Mouse (Mus musculus) limb, embryonic 15.5 days (tissue): ENCODE measurements around the gene Vkorc1l1. TPM values are rescaled to one million over a fixed set of nuclear protein-coding genes. Genes with fewer than 3 reads are reported as not detected.

Experiments
- ATAC-seq: fragments of 200-750 bp; cut with Nextera tagmentation; 2 replicates; pipeline ENCODE4 v1.8.0; 2017; ENCODE audit warnings: low read depth, moderate TSS enrichment; ENCODE audit not compliant: insufficient number of reproducible peaks, low FRiP score, low TSS enrichment
- H3K27ac ChIP-seq: fragments of 300-500 bp; sonication (generic); 2 replicates; pipeline ENCODE4 v1.5.1; 2015; ENCODE audit warnings: moderate library complexity, mild to moderate bottlenecking, inconsistent platforms
- H3K27me3 ChIP-seq: fragments of 300-500 bp; sonication (generic); 2 replicates; pipeline ENCODE4 v1.6.1; 2015; ENCODE audit warnings: inconsistent platforms
- H3K36me3 ChIP-seq: fragments of 300-500 bp; sonication (generic); 2 replicates; pipeline ENCODE4 v1.6.1; 2015; ENCODE audit warnings: inconsistent platforms
- H3K4me1 ChIP-seq: fragments of 300-500 bp; sonication (generic); 2 replicates; pipeline ENCODE4 v1.6.1; 2015; ENCODE audit warnings: inconsistent platforms
- H3K4me2 ChIP-seq: fragments of 300-500 bp; sonication (generic); 2 replicates; pipeline ENCODE4 v1.6.1; 2015; ENCODE audit warnings: mild to moderate bottlenecking, inconsistent platforms
- H3K4me3 ChIP-seq: fragments of 300-500 bp; sonication (generic); 2 replicates; pipeline ENCODE4 v1.5.1; 2015; ENCODE audit warnings: mild to moderate bottlenecking, inconsistent platforms
- H3K9ac ChIP-seq: fragments of 300-500 bp; sonication (generic); 2 replicates; pipeline ENCODE4 v1.6.1; 2015; ENCODE audit warnings: inconsistent platforms
- H3K9me3 ChIP-seq: fragments of 300-500 bp; sonication (generic); 2 replicates; pipeline ENCODE4 v1.6.1; 2016; ENCODE audit warnings: inconsistent platforms
- WGBS: fragments of 180-500 bp; shearing (Covaris S2); methylation state at CpG from one replicate; pipeline ENCODE4 v1.1.7; 2015; 5-methylcytosine and 5-hydroxymethylcytosine counted together
- polyA plus RNA-seq: library from polyadenylated mRNA; unstranded; fragments of >200 nt; fragmentation: Nextera tagmentation; extraction: Ambion mirVana; gene quantifications from 2 replicates; pipeline ENCODE4 v1.2.1, GENCODE M21; 2015

Vkorc1l1 gene
- polyA plus RNA-seq, 1 experiment from 2014 or later = 28.5 TPM

- Histone ChIP-seq H3K4me3 (no peak overlapping the region), H3K9ac (no peak overlapping the region), H3K4me1 (0 out of 2 replicates have a peak, but pooled peaks cover 3% of the 10 kb centered on the region), H3K36me3 (peaks cover 20% of the 10 kb centered on the region), H3K27me3 (no peaks in the 10 kb centered on the region), H3K4me2 (no peak overlapping the region), H3K9me3 (peaks cover 10% of the 10 kb centered on the region; the same call in 1 of the 2 replicates), H3K27ac (no peak overlapping the region)
- 73% methylated on average over 6 of the region's 6 CpGs for WGBS
- no peak for ATAC-seq
These were observed 66.3 kb downstream of the Vkorc1l1 start for GRCm38 (mm10) chr5:130008034-130008590.

- ATAC-seq = no peak
- Histone ChIP-seq H3K27me3 (no peaks in the 10 kb centered on the region), H3K27ac (no peak overlapping the region), H3K4me1 (no peaks in the 10 kb centered on the region), H3K36me3 (peaks cover 28% of the 10 kb centered on the region), H3K4me3 (no peak overlapping the region), H3K4me2 (no peak overlapping the region), H3K9ac (no peak overlapping the region), H3K9me3 (peaks cover 10% of the 10 kb centered on the region; the same call in 1 of the 2 replicates)
- WGBS = 96% methylated on average over 4 of the region's 4 CpGs
These were observed 68.0 kb downstream of the Vkorc1l1 start for GRCm38 (mm10) chr5:130009784-130010183.

GRCm38 (mm10) chr5:130010961-130011360 lies 69.2 kb downstream of the Vkorc1l1 start:
- no peaks in the 10 kb centered on the region for H3K4me1 ChIP-seq
- H3K27ac ChIP-seq = no peak overlapping the region
- peaks cover 39% of the 10 kb centered on the region for H3K36me3 ChIP-seq
- WGBS = 93% methylated on average over 5 of the region's 5 CpGs
- no peak for ATAC-seq
- H3K27me3 ChIP-seq = no peaks in the 10 kb centered on the region
- peaks cover 10% of the 10 kb centered on the region; the same call in 1 of the 2 replicates for H3K9me3 ChIP-seq
- H3K4me3 ChIP-seq = no peak overlapping the region
- H3K4me2 ChIP-seq = no peak overlapping the region
- H3K9ac ChIP-seq = no peak overlapping the region

- ATAC-seq = no peak
- Histone ChIP-seq H3K4me3 (no peak overlapping the region), H3K9me3 (peaks cover 10% of the 10 kb centered on the region; the same call in 1 of the 2 replicates), H3K4me2 (no peak overlapping the region), H3K9ac (no peak overlapping the region), H3K27me3 (no peaks in the 10 kb centered on the region), H3K36me3 (peaks cover 47% of the 10 kb centered on the region), H3K4me1 (no peaks in the 10 kb centered on the region), H3K27ac (no peak overlapping the region)
- WGBS = 98% methylated on average over 3 of the region's 3 CpGs
These were observed 73.3 kb downstream of the Vkorc1l1 start for GRCm38 (mm10) chr5:130015104-130015503.

GRCm38 (mm10) chr5:130019461-130019860 lies 77.7 kb downstream of the Vkorc1l1 start:
- no peak for ATAC-seq
- peaks cover 13% of the 10 kb centered on the region for H3K4me1 ChIP-seq
- H3K27me3 ChIP-seq = no peaks in the 10 kb centered on the region
- 60% methylated on average over 8 of the region's 8 CpGs for WGBS
- H3K27ac ChIP-seq = no peak overlapping the region
- no peak overlapping the region for H3K9ac ChIP-seq
- no peak overlapping the region for H3K4me3 ChIP-seq
- H3K9me3 ChIP-seq = no peaks in the 10 kb centered on the region
- no peak overlapping the region for H3K4me2 ChIP-seq
- H3K36me3 ChIP-seq = peaks cover 21% of the 10 kb centered on the region

GRCm38 (mm10) chr5:130021361-130021966 lies 79.7 kb downstream of the Vkorc1l1 start:
- H3K9me3 ChIP-seq = no peaks in the 10 kb centered on the region
- H3K27me3 ChIP-seq = no peaks in the 10 kb centered on the region
- H3K36me3 ChIP-seq = peaks cover 6% of the 10 kb centered on the region
- H3K4me3 ChIP-seq = no peak overlapping the region
- 46% methylated on average over 5 of the region's 5 CpGs for WGBS
- H3K4me2 ChIP-seq = no peak overlapping the region
- ATAC-seq = no peak
- H3K4me1 ChIP-seq = peaks cover 13% of the 10 kb centered on the region
- H3K9ac ChIP-seq = no peak overlapping the region
- no peak overlapping the region for H3K27ac ChIP-seq

GRCm38 (mm10) chr5:130022366-130022765 lies 80.6 kb downstream of the Vkorc1l1 start:
- Histone ChIP-seq H3K4me1 (peaks cover 13% of the 10 kb centered on the region), H3K27me3 (no peaks in the 10 kb centered on the region), H3K4me3 (no peak overlapping the region), H3K27ac (no peak overlapping the region), H3K9ac (no peak overlapping the region), H3K4me2 (no peak overlapping the region), H3K36me3 (peaks cover 6% of the 10 kb centered on the region), H3K9me3 (no peaks in the 10 kb centered on the region)
- 49% methylated on average over 7 of the region's 7 CpGs for WGBS
- ATAC-seq = no peak

- H3K36me3 ChIP-seq = peaks cover 4% of the 10 kb centered on the region
These were observed 81.4 kb downstream of the Vkorc1l1 start for GRCm38 (mm10) chr5:130023067-130023766.

GRCm38 (mm10) chr5:130023767-130024539 lies 82.2 kb downstream of the Vkorc1l1 start:
- WGBS = under 1% methylated on average over 32 of the region's 32 CpGs
- Histone ChIP-seq H3K4me1 (peaks cover 13% of the 10 kb centered on the region), H3K36me3 (0 out of 2 replicates have a peak, but pooled peaks cover under 1% of the 10 kb centered on the region), H3K9ac (peak overlapping the region; percentile 42), H3K4me2 (peak overlapping the region; percentile 88), H3K27me3 (no peaks in the 10 kb centered on the region; the same call in 1 of the 2 replicates), H3K9me3 (no peaks in the 10 kb centered on the region), H3K4me3 (peak overlapping the region; percentile 61), H3K27ac (peak overlapping the region; percentile 79)
- ATAC-seq = peak; percentile 81

More at GRCm38 (mm10) chr5:130023067-130023766, 81.4 kb downstream of the Vkorc1l1 start:
- peak overlapping the region; percentile 88 for H3K4me2 ChIP-seq
- H3K9me3 ChIP-seq = no peaks in the 10 kb centered on the region
- no peak for ATAC-seq
- H3K9ac ChIP-seq = no peak overlapping the region
- peak overlapping the region; percentile 61 for H3K4me3 ChIP-seq
- H3K27me3 ChIP-seq = no peaks in the 10 kb centered on the region; the same call in 1 of the 2 replicates
- 36% methylated on average over 12 of the region's 12 CpGs for WGBS
- H3K27ac ChIP-seq = no peak overlapping the region
- peaks cover 13% of the 10 kb centered on the region for H3K4me1 ChIP-seq

GRCm38 (mm10) chr5:130027134-130027533 lies 85.4 kb downstream of the Vkorc1l1 start:
- WGBS = 77% methylated on average over 5 of the region's 5 CpGs
- H3K9ac ChIP-seq = no peak overlapping the region
- ATAC-seq = no peak

GRCm38 (mm10) chr5:130027696-130028095 lies 85.9 kb downstream of the Vkorc1l1 start:
- H3K4me3 ChIP-seq = no peak overlapping the region
- no peak overlapping the region for H3K4me2 ChIP-seq
- no peaks in the 10 kb centered on the region; the same call in 1 of the 2 replicates for H3K27me3 ChIP-seq
- H3K27ac ChIP-seq = no peak overlapping the region
- no peak for ATAC-seq
- H3K9me3 ChIP-seq = no peaks in the 10 kb centered on the region
- no peaks in the 10 kb centered on the region for H3K36me3 ChIP-seq
- no peak overlapping the region for H3K9ac ChIP-seq
- H3K4me1 ChIP-seq = peaks cover 12% of the 10 kb centered on the region
- 85% methylated on average over 7 of the region's 7 CpGs for WGBS

More at GRCm38 (mm10) chr5:130027134-130027533, 85.4 kb downstream of the Vkorc1l1 start:
- Histone ChIP-seq H3K27ac (no peak overlapping the region), H3K9me3 (no peaks in the 10 kb centered on the region), H3K27me3 (no peaks in the 10 kb centered on the region; the same call in 1 of the 2 replicates), H3K4me1 (peaks cover 12% of the 10 kb centered on the region), H3K4me2 (no peak overlapping the region), H3K36me3 (no peaks in the 10 kb centered on the region), H3K4me3 (no peak overlapping the region)
